Mouse (Mus musculus) heart, postnatal 4 days (tissue): ENCODE data around the gene Msrb3. TPM values are rescaled to one million over a fixed set of nuclear protein-coding genes. Genes with fewer than 3 reads are reported as not detected.
A peak's percentile ranks its signal among the peaks of the same experiment; 100 is the strongest.

ENCODE experiments used
- DNase-seq: peaks from one replicate; pipeline ENCODE4 v3.0.0; 2021
- total RNA-seq, 2 experiments: library from RNA; stranded (reverse); gene quantifications; 2 replicates each; pipeline ENCODE4 v1.2.3; 2021

The Msrb3 gene
- 100 to 1,000 TPM; 154 to 177 TPM for total RNA-seq

- DNase-seq, result peak; percentile 93
These were observed at the start of gene Msrb3 for GRCm38 (mm10) chr10:120898785-120899762. Gene Msrb3 (minus strand): TSS chr10:120899101.

- no peak for DNase-seq
These were observed 49.6 kb upstream of the Msrb3 start for GRCm38 (mm10) chr10:120948461-120948860.

GRCm38 (mm10) chr10:120947842-120948241, 48.9 kb upstream of the Msrb3 start:
- no peak for DNase-seq

DNA sequence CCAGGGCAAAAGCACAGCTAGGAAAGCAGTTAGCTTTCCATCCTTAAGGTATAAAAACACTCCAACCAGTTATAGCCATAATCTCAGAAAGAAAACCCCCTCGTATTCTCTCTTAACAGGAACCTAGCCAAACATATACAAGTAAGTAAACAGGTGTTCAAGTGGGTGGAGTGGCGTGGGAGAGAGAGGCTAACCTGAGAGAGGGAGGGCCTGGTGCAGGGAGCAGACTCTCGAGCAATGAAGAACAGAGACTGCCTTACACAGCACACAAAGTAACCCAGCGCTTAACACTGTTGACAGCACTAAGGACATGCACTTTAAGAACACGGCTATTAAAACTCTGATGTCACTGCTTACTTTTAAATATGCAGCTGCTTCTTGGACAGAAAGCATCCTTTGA, 47.9 kb upstream of the Msrb3 start:
- no peak for DNase-seq

DNA sequence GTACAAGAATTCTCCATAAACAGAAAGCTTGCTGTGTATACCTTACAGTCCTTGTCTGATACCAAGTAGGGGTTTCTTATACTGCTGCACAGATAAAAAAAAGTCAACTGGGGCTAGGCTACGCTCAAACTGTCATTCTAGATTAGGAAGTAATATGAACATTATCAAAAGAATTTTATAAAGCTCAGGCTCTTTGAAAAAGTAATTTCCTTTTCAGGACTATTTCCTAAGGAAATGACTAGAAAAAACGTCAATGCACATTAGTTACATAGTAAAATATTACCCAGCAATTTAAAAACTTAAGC, 40.0 kb upstream of the Msrb3 start:
- DNase-seq, result no peak

DNA sequence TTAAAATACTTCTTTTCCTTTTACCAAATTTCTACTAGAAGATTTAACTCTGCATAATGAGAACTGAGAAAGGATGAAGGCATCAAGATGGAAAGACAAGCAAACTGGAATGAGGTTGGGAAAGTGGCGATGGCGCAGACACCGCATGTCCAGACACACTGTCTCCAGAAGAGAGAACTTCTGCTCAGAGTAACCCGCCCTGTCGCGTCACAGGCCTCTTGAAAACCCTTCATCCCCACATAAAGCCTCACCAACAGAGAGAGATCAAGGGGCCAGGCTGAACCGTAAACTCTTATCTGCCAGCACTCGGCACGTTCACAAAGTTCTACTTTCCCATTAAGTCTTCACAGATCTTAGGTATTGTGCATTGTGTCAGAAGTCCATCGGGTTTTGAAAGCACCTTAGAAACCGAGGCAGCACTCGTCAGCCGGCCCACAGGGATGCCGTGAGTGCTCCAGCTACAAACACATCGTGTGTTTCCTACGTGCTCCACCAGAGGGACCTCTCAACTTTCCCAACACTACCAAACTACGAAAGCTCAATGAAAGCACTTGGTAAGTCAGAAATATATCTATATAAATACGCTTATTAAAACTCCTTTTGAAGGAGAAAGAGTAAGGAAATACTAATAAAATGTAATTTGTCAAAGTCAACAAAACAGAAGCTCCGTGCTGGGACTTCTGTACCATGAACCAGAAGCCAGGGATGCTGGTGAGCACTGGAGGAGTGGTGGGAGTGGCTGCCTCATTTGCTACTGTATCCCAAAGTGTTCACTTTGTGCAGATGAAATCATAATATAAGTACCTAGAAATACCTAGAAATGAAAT, 39.4 kb upstream of the Msrb3 start:
- DNase-seq, result peak; percentile 70

DNA sequence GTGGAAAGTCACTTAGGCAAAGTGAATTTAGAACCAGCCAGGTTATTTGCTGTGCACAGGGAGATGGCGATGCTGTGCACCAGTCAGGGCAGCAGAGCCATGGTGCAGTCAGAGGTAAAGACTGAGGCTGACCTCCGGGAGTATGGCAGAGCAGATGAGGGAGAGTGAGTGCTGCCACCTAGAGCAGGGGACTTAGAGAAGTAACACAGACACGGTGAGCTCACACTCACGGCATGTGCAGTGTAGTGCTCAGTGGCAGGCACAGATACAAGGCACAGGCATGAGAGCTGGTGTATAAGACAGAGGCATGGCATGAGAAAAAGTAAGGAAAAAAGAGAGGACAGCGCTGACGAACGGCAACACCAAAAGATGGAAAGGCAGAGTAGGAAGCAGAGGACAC, 30.6 kb upstream of the Msrb3 start:
- DNase-seq, result no peak

GRCm38 (mm10) chr10:120928183-120928582, 29.3 kb upstream of the Msrb3 start:
- DNase-seq, result no peak

DNA sequence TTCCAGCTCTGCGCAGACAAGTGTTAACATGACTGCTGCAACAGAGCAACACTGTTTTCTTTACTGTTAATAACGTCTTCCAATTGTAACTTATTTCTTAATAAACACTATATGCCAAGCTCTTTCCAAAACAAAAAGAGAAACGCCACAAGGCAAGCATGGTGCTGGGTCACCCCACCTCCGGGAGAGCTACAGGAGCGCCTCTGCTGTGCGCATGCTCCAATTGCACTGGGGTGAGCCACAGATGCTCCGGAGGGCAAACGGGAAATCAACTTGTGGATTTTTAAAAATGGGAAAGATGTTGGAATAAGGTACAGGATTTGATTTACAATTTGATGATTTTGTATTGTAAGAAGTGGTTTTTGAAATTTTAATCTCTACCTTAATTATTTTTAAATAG, 27.3 kb upstream of the Msrb3 start:
- DNase-seq, result no peak

GRCm38 (mm10) chr10:120921501-120921900, 22.6 kb upstream of the Msrb3 start:
- no peak for DNase-seq

DNA sequence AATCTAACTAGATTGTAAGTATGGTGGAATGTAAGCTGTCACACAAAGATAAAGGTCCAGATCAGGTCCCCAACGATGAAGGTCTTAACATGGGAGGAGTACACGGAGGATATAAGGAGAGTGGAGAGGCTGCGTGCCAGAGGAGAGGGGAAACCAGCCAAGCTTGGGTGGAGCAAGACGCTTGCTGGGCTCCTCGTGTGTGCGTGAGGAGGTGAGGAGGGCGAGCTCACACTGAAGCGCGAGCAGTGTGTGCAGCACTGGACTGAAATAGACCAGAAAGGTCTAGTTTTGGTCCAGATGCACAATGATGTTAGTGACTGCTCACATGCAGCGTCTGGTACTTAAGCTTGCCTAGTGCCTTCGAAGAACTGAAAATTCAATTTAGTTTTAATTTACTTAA, 21.7 kb upstream of the Msrb3 start:
- DNase-seq, result no peak

DNA sequence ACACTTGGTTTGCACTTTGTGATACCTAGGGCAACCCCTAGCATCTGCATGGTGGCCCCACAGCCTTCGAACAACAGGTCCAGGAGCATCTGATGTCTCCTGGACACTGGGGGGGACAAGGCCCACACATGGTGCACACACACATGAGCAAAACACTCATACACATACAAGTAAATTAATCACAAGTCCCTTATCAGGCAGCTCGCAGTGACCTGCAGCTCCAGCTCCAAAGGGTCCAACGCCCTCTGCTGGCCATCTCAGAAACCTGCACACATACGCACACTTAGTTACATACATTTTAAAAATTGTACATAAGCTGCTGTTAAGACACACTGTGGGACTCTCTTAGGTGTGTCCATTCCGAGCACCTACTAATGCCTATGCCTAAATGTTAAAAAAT, 17.3 kb upstream of the Msrb3 start:
- DNase-seq, result peak; percentile 38

DNA sequence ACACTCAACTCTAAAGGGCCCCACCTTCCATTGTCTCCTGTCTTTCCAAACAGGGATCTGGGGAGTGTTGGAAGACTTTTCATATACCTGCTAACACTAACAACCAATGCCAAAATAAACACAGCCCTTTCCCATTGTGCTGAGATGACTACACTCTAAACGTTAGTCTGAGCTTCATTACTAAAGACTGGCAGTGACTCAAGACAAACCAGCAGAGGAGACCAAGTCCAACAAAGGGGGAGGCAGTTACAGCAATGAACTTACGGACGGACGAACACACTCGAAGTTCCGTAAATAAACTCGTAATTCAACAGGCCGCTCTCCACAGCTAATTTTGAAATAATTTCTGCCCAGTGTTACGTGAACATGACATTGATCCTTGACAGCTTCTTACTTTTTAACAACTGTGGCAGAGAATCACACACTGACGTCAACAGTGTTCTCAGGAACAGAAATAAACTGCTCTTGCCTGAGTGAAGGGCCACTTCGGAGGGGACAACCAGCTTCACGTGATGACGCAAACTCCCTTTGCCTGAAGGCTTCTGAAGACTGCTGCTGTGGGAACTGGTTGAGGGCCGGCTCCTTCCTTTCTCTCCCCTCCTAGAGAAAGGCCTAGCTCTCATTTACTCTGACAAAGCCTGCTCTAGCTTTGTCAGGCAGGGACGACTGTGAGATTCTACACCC, 16.2 kb upstream of the Msrb3 start:
- DNase-seq, result peak; percentile 56

GRCm38 (mm10) chr10:120914286-120914685, 15.4 kb upstream of the Msrb3 start:
- no peak for DNase-seq

- DNase-seq, result no peak
These were observed 14.9 kb upstream of the Msrb3 start for GRCm38 (mm10) chr10:120913796-120914195.

DNA sequence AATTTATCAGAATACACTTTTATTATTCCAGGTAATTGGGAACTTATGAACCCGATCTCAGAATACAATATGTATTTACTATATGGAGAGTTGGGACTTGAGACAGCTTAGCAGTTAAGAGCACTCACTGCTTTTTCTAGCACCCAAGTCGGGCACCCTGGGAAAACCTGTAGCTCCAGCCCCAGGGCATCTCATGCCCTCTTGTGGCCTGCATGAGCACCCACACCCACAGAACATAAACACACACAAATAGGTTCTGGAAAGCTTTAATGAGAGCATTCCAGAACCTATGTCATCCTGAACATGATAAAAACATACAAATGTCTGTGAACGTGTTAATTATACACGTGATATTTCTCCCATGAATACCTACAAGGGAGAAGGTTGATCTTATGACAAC, 13.1 kb upstream of the Msrb3 start:
- DNase-seq, result no peak

GRCm38 (mm10) chr10:120908776-120909574, 10.1 kb upstream of the Msrb3 start:
- no peak for DNase-seq

- DNase-seq, result no peak
These were observed 5.8 kb upstream of the Msrb3 start for GRCm38 (mm10) chr10:120904676-120905075.

GRCm38 (mm10) chr10:120903843-120904468, 5.1 kb upstream of the Msrb3 start:
- DNase-seq, result peak; percentile 33

DNA sequence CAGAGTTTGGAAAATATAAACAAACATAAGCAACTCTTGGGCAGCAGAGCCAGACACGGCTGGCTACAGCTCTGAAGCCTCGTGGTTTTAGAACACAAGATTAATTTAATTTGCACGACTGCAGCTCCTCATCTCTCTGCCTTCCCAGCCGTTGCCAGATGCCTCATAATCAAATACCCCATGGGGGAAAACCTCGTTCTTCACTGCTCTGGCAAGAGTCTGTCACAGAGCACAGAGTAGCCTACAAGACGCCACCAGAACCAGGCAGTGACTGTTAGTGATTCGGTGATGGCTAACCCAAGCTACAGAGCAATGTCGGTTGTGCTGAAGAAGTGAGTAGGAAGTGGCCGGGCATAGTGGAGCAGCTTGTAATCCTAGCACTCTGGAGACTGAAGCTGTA, 2.8 kb upstream of the Msrb3 start:
- no peak for DNase-seq

DNA sequence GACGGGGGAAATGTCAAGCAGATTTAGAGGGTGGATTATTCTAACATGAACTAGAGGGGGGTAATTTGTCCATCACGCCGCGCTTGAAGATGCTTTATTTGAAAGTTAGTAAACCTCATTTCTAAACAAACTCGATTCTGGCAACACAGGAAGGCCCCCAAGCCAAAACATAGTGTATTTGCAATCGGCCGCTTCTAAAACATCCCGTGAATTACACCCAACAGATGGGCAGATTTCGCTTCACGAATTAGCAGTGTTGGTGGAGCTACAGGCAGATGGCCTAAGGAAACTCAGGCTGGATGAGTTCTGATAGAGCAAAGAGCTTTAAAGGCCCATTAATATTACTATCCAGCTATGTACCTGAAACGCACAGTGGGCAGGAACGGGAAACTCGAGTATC, 1.2 kb upstream of the Msrb3 start:
- DNase-seq, result no peak

DNA sequence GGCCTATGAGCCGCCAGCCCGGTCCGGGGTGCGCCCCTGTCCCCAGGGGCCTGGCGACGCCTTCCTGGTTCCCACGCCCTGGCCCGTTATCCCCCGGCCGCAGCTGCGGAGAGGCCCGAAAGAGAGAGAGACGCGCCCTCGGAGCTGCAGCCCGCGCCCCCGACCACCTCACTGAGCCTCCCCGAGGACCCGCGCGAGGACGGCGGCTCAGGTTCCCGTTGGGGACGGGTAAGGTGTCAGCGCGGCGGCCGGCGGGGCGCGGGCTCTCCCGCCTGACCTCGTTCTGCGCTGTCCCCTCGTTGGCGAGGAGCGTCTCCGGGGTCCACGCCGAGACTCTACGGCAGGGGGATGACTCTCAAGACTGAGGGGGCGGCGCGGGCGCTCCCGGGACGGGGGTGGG, 544 bp downstream of the Msrb3 start:
- peak; percentile 53 for DNase-seq
